Mouse (Mus musculus) heart, embryonic 11.5 days (tissue): ENCODE measurements around the gene Msi2. TPM values are rescaled to one million over a fixed set of nuclear protein-coding genes. Genes with fewer than 3 reads are reported as not detected.

Experiments used
- ATAC-seq: fragments of 200-750 bp; cut with Nextera tagmentation; replicated peaks from 2 replicates; pipeline ENCODE4 v1.8.0; 2017; ENCODE audit warnings: moderate library complexity; ENCODE audit not compliant: insufficient number of reproducible peaks, low FRiP score, low TSS enrichment
- H3K27ac ChIP-seq: fragments of 300-500 bp; sonication (generic); 2 replicates; pipeline ENCODE4 v1.5.1; 2014; ENCODE audit warnings: mild to moderate bottlenecking, low read depth, low read length
- H3K27me3 ChIP-seq: fragments of 300-500 bp; sonication (generic); 2 replicates; pipeline ENCODE4 v1.6.1; 2014; ENCODE audit warnings: mild to moderate bottlenecking, low read length, mixed read lengths; ENCODE audit not compliant: control insufficient read depth, insufficient read depth
- H3K36me3 ChIP-seq: fragments of 300-500 bp; sonication (generic); 2 replicates; pipeline ENCODE4 v1.6.1; 2014; ENCODE audit warnings: mild to moderate bottlenecking, low read length, moderate library complexity, mixed read lengths; ENCODE audit not compliant: control insufficient read depth, insufficient read depth
- H3K4me1 ChIP-seq: fragments of 300-500 bp; sonication (generic); 2 replicates; pipeline ENCODE4 v1.6.1; 2014; ENCODE audit warnings: low read length; ENCODE audit not compliant: control insufficient read depth, insufficient read depth
- H3K4me2 ChIP-seq: fragments of 300-500 bp; sonication (generic); 2 replicates; pipeline ENCODE4 v1.6.1; 2014; ENCODE audit warnings: mild to moderate bottlenecking, moderate library complexity
- H3K4me3 ChIP-seq: fragments of 300-500 bp; sonication (generic); 2 replicates; pipeline ENCODE4 v1.5.1; 2014; ENCODE audit warnings: low read depth, low read length
- H3K9ac ChIP-seq: fragments of 300-500 bp; sonication (generic); 2 replicates; pipeline ENCODE4 v1.6.1; 2014; ENCODE audit warnings: mild to moderate bottlenecking, low read depth, low read length, moderate library complexity
- H3K9me3 ChIP-seq: fragments of 300-500 bp; sonication (generic); replicated peaks from 2 replicates; pipeline ENCODE4 v1.6.1; 2016; ENCODE audit warnings: low read length; ENCODE audit not compliant: control insufficient read depth
- WGBS: fragments of 180-500 bp; shearing (Covaris S2); extraction: QIAGEN DNeasy Blood & Tissue Kit; methylation state at CpG from one replicate; pipeline ENCODE4 v1.1.7; 2014; ENCODE audit not compliant: insufficient replicate concordance; 5-methylcytosine and 5-hydroxymethylcytosine counted together
- polyA plus RNA-seq: library from polyadenylated mRNA; unstranded; fragments of >200 nt; fragmentation: Nextera tagmentation; extraction: Ambion mirVana; gene quantifications from 2 replicates; pipeline ENCODE4 v1.2.1, GENCODE M21; 2014

Gene Msi2
- polyA plus RNA-seq, 1 experiment from 2014 or later: 18.4 TPM

- ATAC-seq: no peak
- H3K4me2 ChIP-seq: no peak overlapping the region
- H3K27ac ChIP-seq: no peak overlapping the region; the same call in 1 of the 2 replicates
- H3K4me1 ChIP-seq: peaks cover 70% of the 10 kb centered on the region
- H3K9ac ChIP-seq: no peak overlapping the region
- WGBS: 74% methylated on average over 6 of the region's 6 CpGs
- H3K27me3 ChIP-seq: no peaks in the 10 kb centered on the region
- H3K36me3 ChIP-seq: no peaks in the 10 kb centered on the region
- no peak overlapping the region for H3K4me3 ChIP-seq
- H3K9me3 ChIP-seq: no peaks in the 10 kb centered on the region
Measured at GRCm38 (mm10) chr11:88482236-88482635, 236.1 kb downstream of the Msi2 start.

- no peak overlapping the region for H3K9ac ChIP-seq
- H3K27ac ChIP-seq: peak overlapping the region; percentile 62
- H3K9me3 ChIP-seq: no peaks in the 10 kb centered on the region
- no peak overlapping the region for H3K4me3 ChIP-seq
- no peaks in the 10 kb centered on the region for H3K36me3 ChIP-seq
- H3K4me2 ChIP-seq: no peak overlapping the region
- H3K27me3 ChIP-seq: no peaks in the 10 kb centered on the region
- no peak for ATAC-seq
- 65% methylated on average over 7 of the region's 7 CpGs for WGBS
- peaks cover 70% of the 10 kb centered on the region for H3K4me1 ChIP-seq
Measured at GRCm38 (mm10) chr11:88481602-88482161, 236.6 kb downstream of the Msi2 start.

GRCm38 (mm10) chr11:88481092-88481601 lies 237.2 kb downstream of the Msi2 start:
- Histone ChIP-seq H3K36me3 (no peaks in the 10 kb centered on the region), H3K9me3 (no peaks in the 10 kb centered on the region), H3K27me3 (no peaks in the 10 kb centered on the region), H3K4me2 (0 out of 2 replicates have a peak overlapping the region, but pooled peaks have one; percentile 6), H3K4me3 (no peak overlapping the region), H3K4me1 (peaks cover 65% of the 10 kb centered on the region), H3K9ac (no peak overlapping the region; the same call in 1 of the 2 replicates), H3K27ac (peak overlapping the region; percentile 62)
- 60% methylated on average over 9 of the region's 9 CpGs for WGBS
- ATAC-seq: no peak

- Histone ChIP-seq H3K9ac (no peak overlapping the region), H3K4me1 (peaks cover 61% of the 10 kb centered on the region), H3K27me3 (no peaks in the 10 kb centered on the region), H3K27ac (0 out of 2 replicates have a peak overlapping the region, but pooled peaks have one; percentile 11), H3K9me3 (no peaks in the 10 kb centered on the region), H3K4me3 (no peak overlapping the region), H3K4me2 (no peak overlapping the region), H3K36me3 (no peaks in the 10 kb centered on the region)
- no peak for ATAC-seq
- WGBS: 77% methylated on average over 5 of the region's 5 CpGs
Measured at GRCm38 (mm10) chr11:88479498-88479897, 238.8 kb downstream of the Msi2 start.

- Histone ChIP-seq H3K27ac (no peak overlapping the region), H3K36me3 (no peaks in the 10 kb centered on the region), H3K9ac (no peak overlapping the region), H3K4me1 (peaks cover 71% of the 10 kb centered on the region), H3K4me3 (no peak overlapping the region), H3K4me2 (no peak overlapping the region), H3K27me3 (no peaks in the 10 kb centered on the region), H3K9me3 (no peaks in the 10 kb centered on the region)
- WGBS: 58% methylated on average over 4 of the region's 4 CpGs
- ATAC-seq: no peak
Measured at GRCm38 (mm10) chr11:88474889-88475440, 243.3 kb downstream of the Msi2 start.

GRCm38 (mm10) chr11:88472731-88473130 lies 245.6 kb downstream of the Msi2 start:
- Histone ChIP-seq H3K9me3 (no peaks in the 10 kb centered on the region), H3K36me3 (no peaks in the 10 kb centered on the region; the same call in 1 of the 2 replicates), H3K4me3 (no peak overlapping the region), H3K27me3 (no peaks in the 10 kb centered on the region), H3K4me1 (peaks cover 70% of the 10 kb centered on the region), H3K4me2 (no peak overlapping the region), H3K9ac (0 out of 2 replicates have a peak overlapping the region, but pooled peaks have one; percentile 1), H3K27ac (no peak overlapping the region)
- WGBS: 75% methylated on average over 8 of the region's 8 CpGs
- no peak for ATAC-seq

GRCm38 (mm10) chr11:88471981-88472647 lies 246.2 kb downstream of the Msi2 start:
- Histone ChIP-seq H3K9ac (no peak overlapping the region), H3K4me2 (no peak overlapping the region), H3K9me3 (no peaks in the 10 kb centered on the region), H3K27ac (peak overlapping the region; percentile 82), H3K36me3 (no peaks in the 10 kb centered on the region; the same call in 1 of the 2 replicates), H3K4me1 (peaks cover 72% of the 10 kb centered on the region), H3K27me3 (no peaks in the 10 kb centered on the region), H3K4me3 (no peak overlapping the region)
- ATAC-seq: no peak
- WGBS: 62% methylated on average over 12 of the region's 12 CpGs

- Histone ChIP-seq H3K4me2 (peak overlapping the region; percentile 14; the same call in 1 of the 2 replicates), H3K4me1 (peaks cover 69% of the 10 kb centered on the region), H3K4me3 (no peak overlapping the region), H3K27me3 (no peaks in the 10 kb centered on the region), H3K27ac (peak overlapping the region; percentile 82), H3K36me3 (no peaks in the 10 kb centered on the region; the same call in 1 of the 2 replicates), H3K9me3 (no peaks in the 10 kb centered on the region), H3K9ac (no peak overlapping the region)
- ATAC-seq: peak; percentile 58
Measured at GRCm38 (mm10) chr11:88470599-88470998, 247.7 kb downstream of the Msi2 start.
